Comparison of ENCODE assay signal across 8 mouse cellular contexts in the genomic region with DNA sequence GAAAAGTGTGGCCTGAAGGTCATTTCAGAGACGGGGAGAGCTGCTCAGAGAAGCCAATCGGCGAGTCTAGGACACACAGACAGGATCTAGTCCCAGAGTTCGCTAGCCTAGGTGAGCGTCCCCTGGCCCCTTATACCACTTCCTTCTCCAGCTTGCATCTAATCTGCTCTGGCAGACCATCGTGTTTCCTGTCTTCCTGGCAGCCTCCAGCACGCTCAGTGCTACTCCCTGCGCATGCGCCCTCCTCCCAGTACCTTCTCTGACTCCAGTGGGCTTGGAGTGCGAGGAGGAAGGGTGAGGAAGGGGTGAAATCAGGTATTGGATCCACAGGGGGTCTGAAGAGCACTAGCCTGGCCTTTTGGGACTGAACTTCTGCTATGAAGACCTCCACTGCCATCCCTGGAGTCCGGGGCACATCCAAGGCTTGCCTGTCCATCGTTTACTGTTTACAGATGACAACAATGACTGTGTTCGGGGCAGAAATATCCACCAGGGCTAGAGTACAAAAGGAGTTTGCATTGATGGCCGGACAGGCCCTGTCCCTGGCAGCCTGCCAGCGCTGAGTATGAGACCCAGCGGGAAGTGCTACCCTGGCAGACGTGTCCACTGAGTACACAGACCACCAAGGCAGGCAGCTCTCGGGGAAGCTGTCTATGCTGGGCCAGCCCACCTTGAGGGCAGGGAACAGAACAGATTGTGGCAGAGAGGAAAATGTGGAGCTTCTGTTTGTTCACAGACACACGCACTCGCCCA. TPM values are rescaled to one million over a fixed set of nuclear protein-coding genes. Genes with fewer than 3 reads are reported as not detected.
DNase-seq lines count a peak whose midpoint lies in the region; ATAC-seq and TF ChIP-seq lines count a peak whose summit lies in the region.

No protein-coding gene starts in this region.

- H3K27me3 ChIP-seq in heart, postnatal 0 days (ENCODE audit: control insufficient read depth, insufficient read depth, low read length): no peaks in the 10 kb centered on the region
- H3K27me3 ChIP-seq in limb, embryonic 12.5 days: no peaks in the 10 kb centered on the region
- H3K27me3 ChIP-seq in midbrain, embryonic 13.5 days: no peaks in the 10 kb centered on the region

- 0 out of 2 replicates have a peak, but pooled peaks have one; percentile 41 for TF ChIP-seq EP300 in heart, postnatal 0 days (IDR thresholded peaks at IDR 0.05; ENCODE audit: low read depth)

- no peak overlapping the region for H3K9ac ChIP-seq in heart, postnatal 0 days (replicated peaks; ENCODE audit: low read depth, low read length)
- H3K9ac ChIP-seq in limb, embryonic 12.5 days (replicated peaks): no peak overlapping the region
- H3K9ac ChIP-seq in midbrain, embryonic 13.5 days (replicated peaks): no peak overlapping the region

- peaks cover 6% of the 10 kb centered on the region for H3K4me1 ChIP-seq in heart, postnatal 0 days (ENCODE audit: control insufficient read depth, insufficient read depth)
- H3K4me1 ChIP-seq in limb, embryonic 12.5 days (replicated peaks): peaks cover 10% of the 10 kb centered on the region
- H3K4me1 ChIP-seq in midbrain, embryonic 13.5 days (replicated peaks): peaks cover 10% of the 10 kb centered on the region

- WGBS in heart, postnatal 0 days: 39% methylated on average over 20 of the region's 20 CpGs
- WGBS in limb, embryonic 12.5 days: 73% methylated on average over 20 of the region's 20 CpGs
- 70% methylated on average over 20 of the region's 20 CpGs for WGBS in midbrain, embryonic 13.5 days

- H3K36me3 ChIP-seq in heart, postnatal 0 days (replicated peaks; ENCODE audit: control insufficient read depth, insufficient read depth, low read length): no peaks in the 10 kb centered on the region
- no peaks in the 10 kb centered on the region for H3K36me3 ChIP-seq in limb, embryonic 12.5 days
- no peaks in the 10 kb centered on the region for H3K36me3 ChIP-seq in midbrain, embryonic 13.5 days

- peak overlapping the region; percentile 72 for H3K27ac ChIP-seq in heart, postnatal 0 days (ENCODE audit: low read depth)
- H3K27ac ChIP-seq in limb, embryonic 12.5 days: 0 out of 2 replicates have a peak overlapping the region, but pooled peaks have one; percentile 23
- H3K27ac ChIP-seq in midbrain, embryonic 13.5 days: no peak overlapping the region

- no peaks in the 10 kb centered on the region for H3K9me3 ChIP-seq in heart, postnatal 0 days (replicated peaks; ENCODE audit: control insufficient read depth, low read length)
- no peaks in the 10 kb centered on the region for H3K9me3 ChIP-seq in limb, embryonic 12.5 days
- H3K9me3 ChIP-seq in midbrain, embryonic 13.5 days: no peaks in the 10 kb centered on the region

- no peak for DNase-seq in frontal cortex, postnatal 36 days (ENCODE audit: low spot score in 2 of 2)
- DNase-seq in cerebellum, adult 8-10 months: peak; percentile 17
- DNase-seq in heart, postnatal 0 days (ENCODE audit: low spot score): peak; percentile 49
- DNase-seq in thymus, postnatal 36 days: peak; percentile 64 to 80
- DNase-seq in layer of hippocampus, postnatal 25 days (ENCODE audit: extremely low spot score in 1 of 2, low spot score in 1 of 2): no peak

- peak overlapping the region; percentile 0; the same call in 1 of the 2 replicates for H3K4me2 ChIP-seq in heart, postnatal 0 days (ENCODE audit: low read depth, low read length)
- no peak overlapping the region for H3K4me2 ChIP-seq in limb, embryonic 12.5 days
- no peak overlapping the region for H3K4me2 ChIP-seq in midbrain, embryonic 13.5 days (replicated peaks)

- TF ChIP-seq CTCF in heart, postnatal 0 days (IDR thresholded peaks at IDR 0.05; ENCODE audit: low read depth): no peak

- peak; percentile 50 for ATAC-seq in frontal cortex, adult (ENCODE audit: low TSS enrichment)
- no peak for ATAC-seq in heart, postnatal 0 days (ENCODE audit: insufficient read depth, low read depth)
- no peak for ATAC-seq in limb, embryonic 12.5 days (ENCODE audit: insufficient number of reproducible peaks, insufficient read depth, low FRiP score, low TSS enrichment, low read depth)
- ATAC-seq in midbrain, embryonic 13.5 days: peak; percentile 61; the same call in 1 of the 2 replicates

- no peak overlapping the region for H3K4me3 ChIP-seq in heart, postnatal 0 days (ENCODE audit: low read depth, low read length)
- no peak overlapping the region for H3K4me3 ChIP-seq in limb, embryonic 12.5 days (replicated peaks)
- H3K4me3 ChIP-seq in midbrain, embryonic 13.5 days (replicated peaks): no peak overlapping the region

RNA-seq across cellular contexts. Expression of gene Cdh5, which starts 1.9 kb away (rescaled TPM):
- 123 and 125 TPM in 2 replicates for total RNA-seq in heart, postnatal 0 days (2014; rRNA removed; ENCODE audit: low replicate concordance)
- 39.5 and 42.6 TPM in 2 replicates for polyA plus RNA-seq in heart, postnatal 0 days (2015; fragmentation: Nextera tagmentation; extraction: Ambion mirVana)
- polyA plus RNA-seq in limb, embryonic 12.5 days (2016; fragmentation: Nextera tagmentation; extraction: Ambion mirVana): 16.2 and 19.2 TPM in 2 replicates
- 12.8 TPM in 2 replicates for polyA plus RNA-seq in midbrain, embryonic 13.5 days (2015; fragmentation: Nextera tagmentation; extraction: Ambion mirVana)
- 10 to 100 TPM in 1 of 2 experiments, 1 to 10 TPM in 1; 8.5 to 10.3 TPM for total RNA-seq in layer of hippocampus, postnatal 25 days (2021)

Comparison
In these comparisons a context has a peak if more than half of its experiments do, and no peak if none do; other contexts are left out.
1. ATAC-seq: peak in frontal cortex, adult (single experiment) and midbrain, embryonic 13.5 days (single experiment); none in heart, postnatal 0 days (single experiment) and limb, embryonic 12.5 days (single experiment).
2. DNase-seq: peak in cerebellum, adult 8-10 months (single experiment), heart, postnatal 0 days (single experiment) and thymus, postnatal 36 days (2 of 2); none in frontal cortex, postnatal 36 days (0 of 2) and layer of hippocampus, postnatal 25 days (0 of 2).